Mouse (Mus musculus) testis, adult 2 months (tissue): ENCODE measurements at regions not wholly inside any gene's neighbourhood (a gene's known extent, or its start where the extent isn't known, plus 50 kb on each side); places are given as distances from the start of the nearest gene placed in this dataset.

Experiments used
- CTCF ChIP-seq: fragments of 200-500 bp; IDR thresholded peaks from 2 replicates; pipeline ENCODE4 v1.5.1; 2012; ENCODE audit warnings: low read depth, mild to moderate bottlenecking, inconsistent platforms, low read length, moderate library complexity; ENCODE audit not compliant: control insufficient read depth, insufficient read depth, insufficient replicate concordance
- POLR2A ChIP-seq: fragments of 200-500 bp; IDR thresholded peaks from 2 replicates; pipeline ENCODE4 v1.6.1; 2012; ENCODE audit warnings: low read depth, mild to moderate bottlenecking, inconsistent platforms, low read length, moderate library complexity; ENCODE audit not compliant: control insufficient read depth

DNA sequence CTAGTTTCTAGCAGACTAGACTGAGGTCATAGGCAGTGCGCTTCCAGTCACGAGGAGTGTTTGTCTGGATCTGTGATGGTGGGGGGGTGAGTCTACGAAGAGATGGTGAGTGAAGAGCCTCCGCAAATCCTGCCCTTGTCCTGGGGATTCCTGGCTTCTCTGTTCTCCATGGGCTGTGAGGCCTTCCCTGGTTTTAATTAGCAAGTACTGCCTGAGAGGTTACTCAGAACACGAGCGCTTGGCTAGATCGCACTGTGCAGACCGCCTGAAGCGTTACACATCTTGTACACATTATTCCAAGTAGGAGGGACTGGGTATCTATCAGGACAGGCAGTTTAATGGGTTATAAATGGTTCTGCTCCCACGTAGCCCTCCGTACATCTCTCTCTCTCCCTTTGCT, 76.9 kb downstream of the Cpn2 start:
- no peak for TF ChIP-seq CTCF
- no peak for TF ChIP-seq POLR2A
